Mouse (Mus musculus) intestine, postnatal 0 days (tissue): Measurements from ENCODE around the gene Plxna2. TPM values are rescaled to one million over a fixed set of nuclear protein-coding genes. Genes with fewer than 3 reads are reported as not detected.

Experiments used
- ATAC-seq: fragments of 200-750 bp; cut with Nextera tagmentation; 2 replicates; pipeline ENCODE4 v1.8.0; 2017; ENCODE audit warnings: mild to moderate bottlenecking, moderate TSS enrichment, moderate library complexity
- H3K27ac ChIP-seq: fragments of 300-500 bp; sonication (generic); 2 replicates; pipeline ENCODE4 v1.5.1; 2014; ENCODE audit warnings: mild to moderate bottlenecking, low read depth, low read length, moderate library complexity
- H3K27me3 ChIP-seq: fragments of 300-500 bp; sonication (generic); replicated peaks from 2 replicates; pipeline ENCODE4 v1.6.1; 2014; ENCODE audit warnings: low read length, mixed read lengths; ENCODE audit not compliant: control insufficient read depth, insufficient read depth
- H3K36me3 ChIP-seq: fragments of 300-500 bp; sonication (generic); 2 replicates; pipeline ENCODE4 v1.6.1; 2014; ENCODE audit warnings: mild to moderate bottlenecking, moderate library complexity; ENCODE audit not compliant: control insufficient read depth, insufficient read depth
- H3K4me1 ChIP-seq: fragments of 300-500 bp; sonication (generic); replicated peaks from 2 replicates; pipeline ENCODE4 v1.6.1; 2014; ENCODE audit warnings: antibody characterized with exemption, low read length, mixed read lengths; ENCODE audit not compliant: control insufficient read depth, insufficient read depth
- H3K4me2 ChIP-seq: fragments of 300-500 bp; sonication (generic); replicated peaks from 2 replicates; pipeline ENCODE4 v1.6.1; 2014; ENCODE audit warnings: low read depth, mild to moderate bottlenecking, moderate library complexity
- H3K4me3 ChIP-seq: fragments of 300-500 bp; sonication (generic); 2 replicates; pipeline ENCODE4 v1.5.1; 2014; ENCODE audit warnings: low read depth, low read length
- H3K9ac ChIP-seq: fragments of 300-500 bp; sonication (generic); 2 replicates; pipeline ENCODE4 v1.6.1; 2014; ENCODE audit warnings: mild to moderate bottlenecking, low read depth, low read length
- H3K9me3 ChIP-seq: fragments of 300-500 bp; sonication (generic); 2 replicates; pipeline ENCODE4 v1.6.1; 2016; ENCODE audit warnings: mixed run types; ENCODE audit not compliant: control insufficient read depth
- CTCF ChIP-seq: sonication (generic); IDR thresholded peaks from 2 replicates; pipeline ENCODE4 v1.5.1; 2016; ENCODE audit warnings: low read depth, mild to moderate bottlenecking, control low read depth, antibody characterized with exemption, moderate library complexity
- WGBS: fragments of 180-500 bp; shearing (Covaris S2); extraction: QIAGEN DNeasy Blood & Tissue Kit; methylation state at CpG from one replicate; pipeline ENCODE4 v1.1.7; 2014; 5-methylcytosine and 5-hydroxymethylcytosine counted together
- polyA plus RNA-seq: library from polyadenylated mRNA; unstranded; fragments of >200 nt; fragmentation: Nextera tagmentation; extraction: Ambion mirVana; gene quantifications from 2 replicates; pipeline ENCODE4 v1.2.1, GENCODE M21; 2015

Gene Plxna2
- polyA plus RNA-seq, 1 experiment from 2014 or later = 4.1 TPM

DNA sequence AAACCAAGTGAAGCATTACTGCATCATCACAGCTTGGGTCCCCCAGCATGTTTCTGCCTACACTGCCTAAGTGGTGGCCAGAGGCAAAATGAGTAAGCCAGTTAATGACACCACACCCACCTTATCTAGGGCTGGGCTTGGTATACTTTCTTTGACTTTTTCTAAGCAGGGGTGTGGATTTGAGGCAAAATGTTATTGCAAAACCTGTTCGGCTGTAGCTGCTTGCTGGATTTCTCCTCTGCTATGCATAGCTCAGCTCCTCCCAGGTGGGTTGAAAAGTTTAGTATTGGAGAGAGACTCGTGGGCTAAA lies 57.8 kb downstream of the Plxna2 start:
- Histone ChIP-seq H3K4me2 (no peak overlapping the region), H3K27me3 (no peaks in the 10 kb centered on the region), H3K9me3 (no peaks in the 10 kb centered on the region), H3K4me3 (no peak overlapping the region), H3K9ac (no peak overlapping the region), H3K4me1 (peaks cover 15% of the 10 kb centered on the region), H3K27ac (no peak overlapping the region), H3K36me3 (no peaks in the 10 kb centered on the region)
- TF ChIP-seq CTCF = no peak
- ATAC-seq = peak; percentile 15; the same call in 1 of the 2 replicates
- WGBS = 33% methylated on average over 2 of the region's 2 CpGs

DNA sequence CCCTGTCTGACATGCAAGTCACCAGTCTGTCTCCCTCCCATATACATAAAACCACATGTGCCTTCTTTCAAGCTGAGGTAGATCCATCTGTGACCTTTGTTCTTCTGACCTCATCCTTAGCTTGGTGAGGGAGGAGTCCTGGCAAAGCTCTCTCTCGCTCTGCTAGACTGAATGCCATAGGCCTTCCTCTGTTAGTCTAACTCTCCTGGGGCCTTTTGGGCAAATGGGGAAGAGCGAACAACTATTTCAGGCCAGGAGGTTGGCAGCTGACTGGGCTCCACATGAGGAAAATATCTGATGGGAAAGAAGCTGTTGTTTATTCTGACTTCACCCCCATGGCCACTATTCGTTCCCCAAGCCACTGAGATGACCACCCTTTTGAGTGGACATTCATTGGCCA lies 59.9 kb downstream of the Plxna2 start:
- peak; percentile 94 for ATAC-seq
- Histone ChIP-seq H3K4me3 (no peak overlapping the region), H3K9me3 (no peaks in the 10 kb centered on the region), H3K9ac (no peak overlapping the region), H3K4me1 (peaks cover 15% of the 10 kb centered on the region), H3K27ac (peak overlapping the region; percentile 41; the same call in 1 of the 2 replicates), H3K27me3 (no peaks in the 10 kb centered on the region), H3K4me2 (no peak overlapping the region), H3K36me3 (no peaks in the 10 kb centered on the region)
- WGBS = 47% methylated on average over 3 of the region's 3 CpGs
- no peak for TF ChIP-seq CTCF

DNA sequence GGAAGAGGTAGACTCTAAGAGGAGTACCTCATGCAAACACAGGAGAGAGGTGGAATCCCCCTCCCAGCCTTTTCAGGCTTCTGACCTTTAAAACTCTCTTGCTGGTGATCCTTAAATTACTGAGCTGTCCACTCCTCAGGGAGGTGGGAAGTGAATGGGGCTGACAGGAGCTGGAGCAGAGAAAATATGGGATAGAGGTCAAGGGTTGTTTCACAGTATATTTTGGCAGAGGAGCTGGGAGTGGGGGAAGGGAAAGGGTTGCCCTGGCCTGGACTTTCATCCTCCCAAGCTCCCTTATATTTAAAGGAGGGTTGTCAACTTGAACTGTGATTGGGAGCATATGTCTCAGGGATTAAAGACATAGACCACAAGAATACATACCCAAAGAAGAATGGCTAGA lies 61.1 kb downstream of the Plxna2 start:
- Histone ChIP-seq H3K4me2 (no peak overlapping the region), H3K4me3 (no peak overlapping the region), H3K36me3 (no peaks in the 10 kb centered on the region), H3K27me3 (no peaks in the 10 kb centered on the region), H3K9me3 (no peaks in the 10 kb centered on the region), H3K9ac (no peak overlapping the region), H3K27ac (no peak overlapping the region), H3K4me1 (peaks cover 15% of the 10 kb centered on the region)
- TF ChIP-seq CTCF = no peak
- no peak for ATAC-seq

DNA sequence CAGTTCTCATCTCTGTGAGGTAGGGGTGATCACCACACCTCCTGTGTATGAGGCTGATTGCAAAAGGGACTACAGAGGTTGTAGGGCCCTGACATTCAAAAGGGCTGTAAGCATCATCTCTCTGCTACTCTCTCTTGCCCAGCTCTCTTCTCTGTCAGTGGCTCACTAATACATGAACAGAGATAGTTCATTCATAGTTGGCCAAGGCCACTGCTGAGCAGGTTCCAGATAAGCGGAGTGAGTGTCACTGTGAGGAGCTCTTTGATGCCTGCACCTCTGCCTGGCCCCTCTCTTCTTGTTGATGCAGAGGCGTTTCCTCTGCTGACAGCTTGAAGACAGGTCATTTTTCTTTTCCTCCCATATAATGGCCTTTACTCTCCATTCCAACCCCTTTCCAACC lies 62.1 kb downstream of the Plxna2 start:
- Histone ChIP-seq H3K27ac (no peak overlapping the region), H3K4me2 (no peak overlapping the region), H3K4me1 (peaks cover 11% of the 10 kb centered on the region), H3K9ac (no peak overlapping the region), H3K36me3 (no peaks in the 10 kb centered on the region), H3K9me3 (no peaks in the 10 kb centered on the region), H3K27me3 (no peaks in the 10 kb centered on the region), H3K4me3 (no peak overlapping the region)
- WGBS = 29% methylated on average over 2 of the region's 2 CpGs
- no peak for TF ChIP-seq CTCF
- ATAC-seq = no peak

DNA sequence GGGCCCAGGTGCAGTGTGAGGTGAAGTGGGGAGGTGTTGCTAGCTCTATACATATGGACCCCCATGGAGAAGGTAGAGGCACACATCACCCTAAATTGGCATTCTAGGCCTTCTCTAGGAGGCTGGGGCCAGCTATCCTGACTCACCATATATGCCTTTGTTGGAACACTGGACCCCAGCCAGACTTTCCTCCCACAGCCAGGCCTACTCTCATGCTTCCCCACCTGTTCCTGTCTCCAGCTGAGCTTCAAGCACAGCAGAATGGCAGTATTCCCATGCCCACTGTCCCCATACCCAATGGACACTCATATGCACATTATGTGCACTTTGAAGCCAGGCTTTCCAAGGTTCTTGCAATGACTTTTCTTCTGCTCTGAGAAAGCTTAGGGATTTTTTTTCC lies 64.0 kb downstream of the Plxna2 start:
- Histone ChIP-seq H3K4me1 (peaks cover 11% of the 10 kb centered on the region), H3K27me3 (no peaks in the 10 kb centered on the region), H3K4me3 (no peak overlapping the region), H3K9me3 (no peaks in the 10 kb centered on the region), H3K27ac (no peak overlapping the region), H3K36me3 (no peaks in the 10 kb centered on the region), H3K9ac (no peak overlapping the region), H3K4me2 (no peak overlapping the region)
- ATAC-seq = no peak
- no peak for TF ChIP-seq CTCF

DNA sequence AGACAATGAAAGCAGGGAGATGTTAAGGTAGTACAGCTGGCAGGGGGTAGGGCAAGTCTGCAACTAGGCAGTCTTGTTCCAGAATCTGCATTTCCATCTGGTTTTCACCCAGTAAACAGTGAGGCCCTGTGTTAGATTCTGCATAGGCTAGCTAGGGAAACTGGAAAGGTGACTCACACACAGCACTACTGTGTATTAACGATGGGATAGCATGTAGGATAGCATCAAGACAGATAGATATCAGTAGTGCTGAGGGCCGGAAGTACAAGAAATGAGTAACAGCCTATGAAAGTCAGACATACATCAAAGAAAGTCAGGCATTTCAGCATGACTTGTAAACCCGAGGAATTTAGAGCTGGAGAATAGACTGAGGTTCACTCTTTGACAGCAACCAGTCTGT lies 65.1 kb downstream of the Plxna2 start:
- Histone ChIP-seq H3K4me2 (no peak overlapping the region), H3K4me1 (peaks cover 10% of the 10 kb centered on the region), H3K9me3 (no peaks in the 10 kb centered on the region), H3K27me3 (no peaks in the 10 kb centered on the region), H3K36me3 (no peaks in the 10 kb centered on the region), H3K4me3 (no peak overlapping the region), H3K27ac (no peak overlapping the region), H3K9ac (no peak overlapping the region)
- ATAC-seq = no peak
- no peak for TF ChIP-seq CTCF
- 51% methylated on average over 3 of the region's 3 CpGs for WGBS

DNA sequence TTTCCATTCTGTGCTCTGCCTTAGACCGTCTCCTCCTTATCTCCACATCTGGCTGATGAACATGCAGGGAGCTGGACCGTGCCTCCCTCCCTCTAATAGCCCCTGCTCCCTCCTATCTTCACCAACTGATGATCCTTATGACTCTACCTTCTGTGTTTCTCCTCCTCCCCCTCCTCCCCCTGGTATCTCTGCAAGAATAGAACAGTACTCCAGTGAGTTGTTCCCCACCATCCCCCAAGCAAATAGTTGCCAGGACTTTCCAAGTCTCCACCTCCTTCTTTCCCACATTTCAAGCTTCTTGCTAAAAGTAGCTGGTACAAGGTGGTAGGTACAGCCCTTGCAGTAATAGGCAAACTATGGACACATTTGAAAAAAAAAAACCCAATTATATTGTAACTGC lies 67.9 kb downstream of the Plxna2 start:
- no peaks in the 10 kb centered on the region for H3K4me1 ChIP-seq
- H3K27ac ChIP-seq = no peak overlapping the region
- H3K27me3 ChIP-seq = no peaks in the 10 kb centered on the region
- 0 out of 2 replicates have a peak, but pooled peaks cover 4% of the 10 kb centered on the region for H3K36me3 ChIP-seq
- TF ChIP-seq CTCF = no peak
- no peak for ATAC-seq
- H3K9ac ChIP-seq = no peak overlapping the region
- H3K4me2 ChIP-seq = no peak overlapping the region
- no peak overlapping the region for H3K4me3 ChIP-seq
- WGBS = 51% methylated on average over 2 of the region's 2 CpGs
- H3K9me3 ChIP-seq = no peaks in the 10 kb centered on the region
